ENCODE assay signal across 10 mouse cellular contexts in the genomic region with DNA sequence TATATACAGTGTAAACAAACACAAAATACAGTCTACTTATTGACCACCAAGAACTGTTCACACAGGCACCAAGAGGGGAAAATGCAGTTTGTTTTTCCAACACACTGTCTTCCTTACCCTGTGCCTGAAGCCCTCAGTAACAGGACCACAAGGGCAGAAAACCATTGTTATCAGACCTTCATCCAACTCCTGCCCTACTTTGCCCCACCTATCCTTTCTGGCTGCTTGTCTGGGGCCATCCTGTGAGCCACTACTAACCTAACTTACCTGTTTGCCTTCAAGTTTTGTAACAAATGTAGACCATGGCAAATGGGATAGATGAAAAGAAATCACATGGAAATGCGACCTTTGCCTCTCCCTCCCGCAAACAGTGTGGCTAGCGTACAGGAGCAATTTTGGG. TPM values are rescaled to one million over a fixed set of nuclear protein-coding genes. Genes with fewer than 3 reads are reported as not detected.
DNase-seq lines count a peak whose midpoint lies in the region; ATAC-seq and TF ChIP-seq lines count a peak whose summit lies in the region.
"Had no signal": no experiment of that assay in that cellular context is flagged by ENCODE, and none has a peak within 500 bp of the region (broad histone marks: within the 10 kb centered on the region; RNA-seq: fewer than 3 reads in every experiment).

No protein-coding gene starts in this region.

- peaks cover 20% of the 10 kb centered on the region for H3K36me3 ChIP-seq in ES-Bruce4 (ENCODE audit: control insufficient read depth, insufficient read depth, low read length, poor library complexity, severe bottlenecking)
- peaks cover 3% of the 10 kb centered on the region; the same call in 1 of the 2 replicates for H3K36me3 ChIP-seq in hindbrain, embryonic 12.5 days
- peaks cover 24% of the 10 kb centered on the region for H3K36me3 ChIP-seq in liver, postnatal 0 days (replicated peaks; ENCODE audit: insufficient read depth, low read length)

- DNase-seq in heart, adult 11 months, result peak; percentile 82
- no peak for DNase-seq in heart, postnatal 36 days
- peak; percentile 26 for DNase-seq in liver, postnatal 0 days
- no peak for DNase-seq in right cerebral cortex, postnatal 25 days
- DNase-seq in left cerebral cortex, postnatal 10 days (ENCODE audit: extremely low spot score in 1 of 2, low spot score in 2 of 2), result no peak
- no peak for DNase-seq in layer of hippocampus, postnatal 14 days (ENCODE audit: low spot score in 2 of 2)
- DNase-seq: adrenal gland, postnatal 14 days; gastrocnemius, postnatal 14 days had no signal

- H3K27me3 ChIP-seq in ES-Bruce4 (ENCODE audit: control insufficient read depth, insufficient read depth, low read length, poor library complexity, severe bottlenecking), result no peaks in the 10 kb centered on the region; the same call in 1 of the 2 replicates
- 0 out of 2 replicates have a peak, but pooled peaks cover 3% of the 10 kb centered on the region for H3K27me3 ChIP-seq in hindbrain, embryonic 12.5 days
- no peaks in the 10 kb centered on the region for H3K27me3 ChIP-seq in liver, postnatal 0 days (ENCODE audit: insufficient read depth, low read length)

- no peak for TF ChIP-seq EP300 in ES-Bruce4 (IDR thresholded peaks at IDR 0.05; ENCODE audit: insufficient read depth, low read depth, low read length)
- no peak for TF ChIP-seq EP300 in liver, postnatal 0 days (IDR thresholded peaks at IDR 0.05; ENCODE audit: low read depth)

- TF ChIP-seq CTCF in ES-Bruce4 (IDR thresholded peaks at IDR 0.05; ENCODE audit: low read depth, low read length), result no peak
- no peak for TF ChIP-seq CTCF in liver, postnatal 0 days (IDR thresholded peaks at IDR 0.05; ENCODE audit: low read depth)

- H3K4me3 ChIP-seq in ES-Bruce4 (ENCODE audit: low read depth, low read length), result peak overlapping the region; percentile 48
- 0 out of 2 replicates have a peak overlapping the region, but pooled peaks have one; percentile 8 for H3K4me3 ChIP-seq in hindbrain, embryonic 12.5 days
- H3K4me3 ChIP-seq in liver, postnatal 0 days (ENCODE audit: low read depth, low read length), result peak overlapping the region; percentile 7; the same call in 1 of the 2 replicates

- 72% methylated on average over 3 of the region's 3 CpGs for WGBS in hindbrain, embryonic 12.5 days
- WGBS in liver, postnatal 0 days (ENCODE audit: insufficient replicate concordance), result 64% methylated on average over 3 of the region's 3 CpGs

- no peaks in the 10 kb centered on the region for H3K4me1 ChIP-seq in ES-Bruce4 (ENCODE audit: control insufficient read depth, insufficient read depth, low read length)
- H3K4me1 ChIP-seq in hindbrain, embryonic 12.5 days, result peaks cover 18% of the 10 kb centered on the region
- H3K4me1 ChIP-seq in liver, postnatal 0 days (ENCODE audit: insufficient read depth), result peaks cover 18% of the 10 kb centered on the region

- intact Hi-C loops in heart, postnatal 36 days (cut with DNase I), result loop anchor here (1.0 to 10.0 kb wide), 3 partner anchors 35 to 547 kb away; no protein-coding TSS in a partner anchor
- intact Hi-C loops in left cerebral cortex, postnatal 10 days (cut with DNase I), result loop anchor here (2.0 kb wide), 1 partner anchor 93 kb away; no protein-coding TSS in a partner anchor

- peak overlapping the region; percentile 79 for H3K4me2 ChIP-seq in hindbrain, embryonic 12.5 days (replicated peaks)
- peak overlapping the region; percentile 92 for H3K4me2 ChIP-seq in liver, postnatal 0 days (ENCODE audit: low read depth, low read length)

- no peaks in the 10 kb centered on the region for H3K9me3 ChIP-seq in ES-Bruce4 (replicated peaks; ENCODE audit: control insufficient read depth, insufficient read depth, low read length, poor library complexity, severe bottlenecking)
- no peaks in the 10 kb centered on the region for H3K9me3 ChIP-seq in hindbrain, embryonic 12.5 days (replicated peaks)
- H3K9me3 ChIP-seq in liver, postnatal 0 days (ENCODE audit: low read length), result no peaks in the 10 kb centered on the region

- H3K9ac ChIP-seq in ES-Bruce4 (ENCODE audit: low read depth, poor library complexity, severe bottlenecking), result peak overlapping the region; percentile 34; the same call in 1 of the 2 replicates
- no peak overlapping the region for H3K9ac ChIP-seq in hindbrain, embryonic 12.5 days
- H3K9ac ChIP-seq in liver, postnatal 0 days (replicated peaks), result 0 out of 2 replicates have a peak overlapping the region, but pooled peaks have one; percentile 1

- ATAC-seq in hindbrain, embryonic 12.5 days (ENCODE audit: low FRiP score), result no peak
- peak; percentile 7; the same call in 1 of the 2 replicates for ATAC-seq in liver, postnatal 0 days

- 0 out of 2 replicates have a peak overlapping the region, but pooled peaks have one; percentile 52 for H3K27ac ChIP-seq in ES-Bruce4 (ENCODE audit: insufficient read depth, low read length)
- H3K27ac ChIP-seq in hindbrain, embryonic 12.5 days, result no peak overlapping the region
- H3K27ac ChIP-seq in liver, postnatal 0 days (ENCODE audit: low read depth), result peak overlapping the region; percentile 48; the same call in 1 of the 2 replicates

- TF ChIP-seq POLR2A in ES-Bruce4 (IDR thresholded peaks at IDR 0.05; ENCODE audit: insufficient read depth, low read length), result no peak

RNA-seq across cellular contexts. Expression of a gene that starts 2.2 kb away (rescaled TPM):
- total RNA-seq in heart, postnatal 36 days (2021), result 10 to 100 TPM; 29.2 to 32.5 TPM
- polyA plus RNA-seq in ES-Bruce4 (2011; ENCODE audit: insufficient read depth, insufficient read length, low read depth, missing spikeins), result 101 and 104 TPM in 2 replicates
- 109 and 116 TPM in 2 replicates for polyA plus RNA-seq in hindbrain, embryonic 12.5 days (2016; fragmentation: Nextera tagmentation; extraction: Ambion mirVana)
- polyA plus RNA-seq in liver, postnatal 0 days (2015; fragmentation: Nextera tagmentation; extraction: Ambion mirVana), result 41.0 and 48.0 TPM in 2 replicates
- total RNA-seq in left cerebral cortex, postnatal 10 days (2021), result 10 to 100 TPM; 86.6 to 88.5 TPM
- 10 to 100 TPM; 70.7 to 77.2 TPM for total RNA-seq in layer of hippocampus, postnatal 14 days (2021)

RNA-seq across cellular contexts. Expression of a gene that starts 37.0 kb away (rescaled TPM):
- total RNA-seq in heart, postnatal 36 days (2021), result 100 to 1,000 TPM; 103 to 119 TPM
- polyA plus RNA-seq in ES-Bruce4 (2011; ENCODE audit: insufficient read depth, insufficient read length, low read depth, missing spikeins), result 24.6 and 28.6 TPM in 2 replicates
- 35.1 and 36.5 TPM in 2 replicates for polyA plus RNA-seq in hindbrain, embryonic 12.5 days (2016; fragmentation: Nextera tagmentation; extraction: Ambion mirVana)
- polyA plus RNA-seq in liver, postnatal 0 days (2015; fragmentation: Nextera tagmentation; extraction: Ambion mirVana), result 42.3 and 44.9 TPM in 2 replicates
- 10 to 100 TPM; 15.5 to 16.3 TPM for total RNA-seq in left cerebral cortex, postnatal 10 days (2021)
- 10 to 100 TPM; 25.5 to 25.9 TPM for total RNA-seq in layer of hippocampus, postnatal 14 days (2021)

RNA-seq across cellular contexts. Expression of a gene that starts 37.1 kb away (rescaled TPM):
- total RNA-seq in heart, postnatal 36 days (2021), result 1 to 10 TPM; 1.1 to 1.4 TPM
- polyA plus RNA-seq in ES-Bruce4 (2011; ENCODE audit: insufficient read depth, insufficient read length, low read depth, missing spikeins), result 0.55 and 1.1 TPM in 2 replicates
- polyA plus RNA-seq in hindbrain, embryonic 12.5 days (2016; fragmentation: Nextera tagmentation; extraction: Ambion mirVana), result 0.83 and 1.7 TPM in 2 replicates
- polyA plus RNA-seq in liver, postnatal 0 days (2015; fragmentation: Nextera tagmentation; extraction: Ambion mirVana), result 0.11 and 0.13 TPM in 2 replicates
- total RNA-seq in left cerebral cortex, postnatal 10 days (2021), result under 1 TPM; 0.77 to 0.85 TPM
- total RNA-seq in layer of hippocampus, postnatal 14 days (2021), result 1 to 10 TPM; 1.7 to 2.4 TPM

Comparison
In these comparisons a context has a peak if more than half of its experiments do, and no peak if none do; other contexts are left out.
1. DNase-seq: peak in heart, adult 11 months (single experiment) and liver, postnatal 0 days (single experiment); none in heart, postnatal 36 days (0 of 2), right cerebral cortex, postnatal 25 days (single experiment), left cerebral cortex, postnatal 10 days (0 of 2) and layer of hippocampus, postnatal 14 days (0 of 2).
2. Peak in every context shown above with its lines, with median percentiles within 50 percentile points of each other: H3K4me3 ChIP-seq.